Mouse (Mus musculus) lung, embryonic 14.5 days (tissue): ENCODE measurements around the gene Pdcd10. TPM values are rescaled to one million over a fixed set of nuclear protein-coding genes. Genes with fewer than 3 reads are reported as not detected.

Source experiments
- ATAC-seq: fragments of 200-750 bp; cut with Nextera tagmentation; 2 replicates; pipeline ENCODE4 v1.8.0; 2017; ENCODE audit warnings: mild to moderate bottlenecking, moderate TSS enrichment, moderate library complexity; ENCODE audit not compliant: insufficient read depth
- DNase-seq: peaks from one replicate; pipeline ENCODE4 v3.0.0-alpha.2; 2015
- H3K27ac ChIP-seq: fragments of 300-500 bp; sonication (generic); 2 replicates; pipeline ENCODE4 v1.5.1; 2014; ENCODE audit warnings: low read depth, mild to moderate bottlenecking, moderate library complexity
- H3K27me3 ChIP-seq: fragments of 300-500 bp; sonication (generic); 2 replicates; pipeline ENCODE4 v1.6.1; 2014; ENCODE audit warnings: low read length, control low read depth; ENCODE audit not compliant: insufficient read depth
- H3K36me3 ChIP-seq: fragments of 300-500 bp; sonication (generic); 2 replicates; pipeline ENCODE4 v1.6.1; 2014; ENCODE audit warnings: control low read depth; ENCODE audit not compliant: insufficient read depth
- H3K4me1 ChIP-seq: fragments of 300-500 bp; sonication (generic); 2 replicates; pipeline ENCODE4 v1.6.1; 2014; ENCODE audit warnings: antibody characterized with exemption, control low read depth; ENCODE audit not compliant: insufficient read depth
- H3K4me2 ChIP-seq: fragments of 300-500 bp; sonication (generic); 2 replicates; pipeline ENCODE4 v1.6.1; 2014; ENCODE audit warnings: mild to moderate bottlenecking
- H3K4me3 ChIP-seq: fragments of 300-500 bp; sonication (generic); 2 replicates; pipeline ENCODE4 v1.5.1; 2014; ENCODE audit warnings: low read depth, low read length
- H3K9ac ChIP-seq: fragments of 300-500 bp; sonication (generic); 2 replicates; pipeline ENCODE4 v1.6.1; 2014
- H3K9me3 ChIP-seq: fragments of 300-500 bp; sonication (generic); 2 replicates; pipeline ENCODE4 v1.6.1; 2016; ENCODE audit warnings: low read depth, low read length, control low read depth
- CTCF ChIP-seq: IDR thresholded peaks from 2 replicates; pipeline ENCODE4 v1.5.1; 2016; ENCODE audit warnings: antibody characterized with exemption, low read depth
- WGBS: fragments of 180-500 bp; shearing (Covaris S2); extraction: QIAGEN DNeasy Blood & Tissue Kit; methylation state at CpG from one replicate; pipeline ENCODE4 v1.1.7; 2014; 5-methylcytosine and 5-hydroxymethylcytosine counted together
- polyA plus RNA-seq: library from polyadenylated mRNA; unstranded; fragments of >200 nt; fragmentation: Nextera tagmentation; extraction: Ambion mirVana; gene quantifications from 2 replicates; pipeline ENCODE4 v1.2.1, GENCODE M21; 2014

Gene Pdcd10
- polyA plus RNA-seq, 1 experiment from 2014 or later: 93.8 TPM

- H3K27me3 ChIP-seq: no peaks in the 10 kb centered on the region
- H3K36me3 ChIP-seq: no peaks in the 10 kb centered on the region
- DNase-seq: no peak
- H3K4me3 ChIP-seq: no peak overlapping the region
- no peak overlapping the region for H3K27ac ChIP-seq
- no peak overlapping the region for H3K4me2 ChIP-seq
- TF ChIP-seq CTCF: no peak
- H3K9ac ChIP-seq: no peak overlapping the region
- ATAC-seq: no peak
- no peaks in the 10 kb centered on the region for H3K9me3 ChIP-seq
- 83% methylated on average over 7 of the region's 7 CpGs for WGBS
- no peaks in the 10 kb centered on the region for H3K4me1 ChIP-seq
Measured at GRCm38 (mm10) chr3:75474657-75475056, 82.0 kb downstream of the Pdcd10 start.

GRCm38 (mm10) chr3:75468154-75468553 is 88.5 kb downstream of the Pdcd10 start:
- Histone ChIP-seq H3K4me2 (no peak overlapping the region), H3K27ac (no peak overlapping the region), H3K4me1 (no peaks in the 10 kb centered on the region), H3K27me3 (no peaks in the 10 kb centered on the region), H3K4me3 (no peak overlapping the region), H3K36me3 (no peaks in the 10 kb centered on the region), H3K9me3 (no peaks in the 10 kb centered on the region), H3K9ac (no peak overlapping the region)
- 75% methylated on average over 7 of the region's 7 CpGs for WGBS
- no peak for TF ChIP-seq CTCF
- DNase-seq: no peak
- no peak for ATAC-seq

Other genes starting within 250 kb of the Pdcd10 start
- gene Wdr49, start 74.7 kb downstream of the Pdcd10 start, polyA plus RNA-seq: not detected in 2 replicates
- gene Serpini1, start 691 bp upstream of the Pdcd10 start, polyA plus RNA-seq: 1.1 and 1.6 TPM in 2 replicates
- gene Gm29133, start 191.3 kb upstream of the Pdcd10 start, polyA plus RNA-seq: not detected in 2 replicates